Mouse (Mus musculus) stomach, postnatal 0 days (tissue): Measurements from ENCODE around the gene Pip5k1a.

ENCODE experiments used
- CTCF ChIP-seq: IDR thresholded peaks from 2 replicates; pipeline ENCODE4 v1.5.1; 2016; ENCODE audit warnings: antibody characterized with exemption, low read depth, mild to moderate bottlenecking, moderate library complexity
- EP300 ChIP-seq: optimal IDR thresholded peaks from 2 replicates; pipeline ENCODE3; 2016; ENCODE audit warnings: antibody characterized with exemption

- TF ChIP-seq CTCF (no peak), EP300 (no peak)
These were observed 41.2 kb upstream of the Pip5k1a start for GRCm38 (mm10) chr3:95147924-95148323.
